Comparison of ENCODE assay signal across 8 mouse cellular contexts in genomic region chr7:116031388-116031717, GRCm38 (mm10). TPM values are rescaled to one million over a fixed set of nuclear protein-coding genes. Genes with fewer than 3 reads are reported as not detected.
DNase-seq lines count a peak whose midpoint lies in the region; ATAC-seq lines count a peak whose summit lies in the region.

No protein-coding gene starts in this region.

- H3K4me2 ChIP-seq in neural tube, embryonic 11.5 days (ENCODE audit: low read depth) = peak overlapping the region; percentile 99
- peak overlapping the region; percentile 99 for H3K4me2 ChIP-seq in forebrain, embryonic 12.5 days
- H3K4me2 ChIP-seq in limb, embryonic 15.5 days = peak overlapping the region; percentile 98
- peak overlapping the region; percentile 98 for H3K4me2 ChIP-seq in stomach, embryonic 15.5 days

- H3K27me3 ChIP-seq in neural tube, embryonic 11.5 days (ENCODE audit: control insufficient read depth, insufficient read depth, low read length) = peaks cover 15% of the 10 kb centered on the region
- H3K27me3 ChIP-seq in forebrain, embryonic 12.5 days = peaks cover 12% of the 10 kb centered on the region
- H3K27me3 ChIP-seq in limb, embryonic 15.5 days = peaks cover 28% of the 10 kb centered on the region
- peaks cover 16% of the 10 kb centered on the region for H3K27me3 ChIP-seq in stomach, embryonic 15.5 days (replicated peaks)

- no peak for DNase-seq in neural tube, embryonic 11.5 days (ENCODE audit: low spot score)
- no peak for DNase-seq in neural tube, embryonic 10.5 days (ENCODE audit: extremely low spot score, low spot score)
- no peak for DNase-seq in urinary bladder, postnatal 25 days (ENCODE audit: low spot score)
- DNase-seq in right cerebral cortex, postnatal 10 days (ENCODE audit: low spot score in 2 of 2) = no peak
- no peak for DNase-seq in left cerebral cortex, postnatal 25 days (ENCODE audit: low spot score in 2 of 2)

- intact Hi-C loops in left cerebral cortex, postnatal 25 days (cut with DNase I) = loop anchor here (5.0 kb wide), 2 partner anchors 204 to 664 kb away; no protein-coding TSS in a partner anchor

- peaks cover 18% of the 10 kb centered on the region for H3K4me1 ChIP-seq in neural tube, embryonic 11.5 days (ENCODE audit: control insufficient read depth, insufficient read depth, low read length)
- H3K4me1 ChIP-seq in forebrain, embryonic 12.5 days = peaks cover 48% of the 10 kb centered on the region
- peaks cover 28% of the 10 kb centered on the region for H3K4me1 ChIP-seq in limb, embryonic 15.5 days
- H3K4me1 ChIP-seq in stomach, embryonic 15.5 days = peaks cover 16% of the 10 kb centered on the region; the same call in 1 of the 2 replicates

- no peaks in the 10 kb centered on the region for H3K36me3 ChIP-seq in neural tube, embryonic 11.5 days (ENCODE audit: control insufficient read depth, insufficient read depth, low read length)
- no peaks in the 10 kb centered on the region for H3K36me3 ChIP-seq in forebrain, embryonic 12.5 days (replicated peaks)
- no peaks in the 10 kb centered on the region for H3K36me3 ChIP-seq in limb, embryonic 15.5 days
- H3K36me3 ChIP-seq in stomach, embryonic 15.5 days = no peaks in the 10 kb centered on the region

- H3K27ac ChIP-seq in neural tube, embryonic 11.5 days (ENCODE audit: low read depth, low read length) = peak overlapping the region; percentile 86
- peak overlapping the region; percentile 96 for H3K27ac ChIP-seq in forebrain, embryonic 12.5 days
- peak overlapping the region; percentile 92 for H3K27ac ChIP-seq in limb, embryonic 15.5 days
- peak overlapping the region; percentile 78; the same call in 1 of the 2 replicates for H3K27ac ChIP-seq in stomach, embryonic 15.5 days

- peak overlapping the region; percentile 92 for H3K9ac ChIP-seq in neural tube, embryonic 11.5 days (ENCODE audit: low read length)
- H3K9ac ChIP-seq in forebrain, embryonic 12.5 days = peak overlapping the region; percentile 97
- H3K9ac ChIP-seq in limb, embryonic 15.5 days = peak overlapping the region; percentile 72
- peak overlapping the region; percentile 68; the same call in 1 of the 2 replicates for H3K9ac ChIP-seq in stomach, embryonic 15.5 days

- peak overlapping the region; percentile 62 for H3K4me3 ChIP-seq in neural tube, embryonic 11.5 days (ENCODE audit: low read depth, low read length)
- H3K4me3 ChIP-seq in forebrain, embryonic 12.5 days (replicated peaks) = peak overlapping the region; percentile 76
- H3K4me3 ChIP-seq in limb, embryonic 15.5 days = peak overlapping the region; percentile 57
- peak overlapping the region; percentile 59 for H3K4me3 ChIP-seq in stomach, embryonic 15.5 days (replicated peaks)

- no peak for ATAC-seq in neural tube, embryonic 11.5 days (ENCODE audit: insufficient read depth, low FRiP score, low TSS enrichment)
- ATAC-seq in forebrain, embryonic 12.5 days (ENCODE audit: low FRiP score) = no peak
- ATAC-seq in limb, embryonic 15.5 days (ENCODE audit: insufficient number of reproducible peaks, low FRiP score, low TSS enrichment, low read depth) = no peak
- no peak for ATAC-seq in stomach, embryonic 15.5 days (ENCODE audit: insufficient read depth, low FRiP score, low read depth)

- no peaks in the 10 kb centered on the region for H3K9me3 ChIP-seq in neural tube, embryonic 11.5 days (ENCODE audit: control insufficient read depth, low read length)
- H3K9me3 ChIP-seq in forebrain, embryonic 12.5 days = no peaks in the 10 kb centered on the region
- no peaks in the 10 kb centered on the region for H3K9me3 ChIP-seq in limb, embryonic 15.5 days
- no peaks in the 10 kb centered on the region for H3K9me3 ChIP-seq in stomach, embryonic 15.5 days

- under 1% methylated on average over 14 of the region's 14 CpGs for WGBS in neural tube, embryonic 11.5 days
- WGBS in forebrain, embryonic 12.5 days = 0% methylated on average over 14 of the region's 14 CpGs
- under 1% methylated on average over 14 of the region's 14 CpGs for WGBS in limb, embryonic 15.5 days
- whole genome bisulfite sequencing in stomach, embryonic 15.5 days = 2% methylated on average over 14 of the region's 14 CpGs

RNA-seq across cellular contexts. Expression of gene Sox6, which starts 7.2 kb away (rescaled TPM):
- 79.3 and 82.6 TPM in 2 replicates for polyA plus RNA-seq in neural tube, embryonic 11.5 days (2014; fragmentation: Nextera tagmentation; extraction: Ambion mirVana)
- polyA plus RNA-seq in forebrain, embryonic 12.5 days (2016; fragmentation: Nextera tagmentation; extraction: Ambion mirVana) = 134 and 138 TPM in 2 replicates
- polyA plus RNA-seq in limb, embryonic 15.5 days (2015; fragmentation: Nextera tagmentation; extraction: Ambion mirVana) = 54.3 and 58.7 TPM in 2 replicates
- polyA plus RNA-seq in stomach, embryonic 15.5 days (2015; fragmentation: Nextera tagmentation; extraction: Ambion mirVana) = 36.3 and 42.4 TPM in 2 replicates
- total RNA-seq in left cerebral cortex, postnatal 25 days (2021) = 10 to 100 TPM; 25.7 to 33.0 TPM

RNA-seq across cellular contexts. Expression of gene 1110004F10Rik, which starts 7.8 kb away (rescaled TPM):
- polyA plus RNA-seq in neural tube, embryonic 11.5 days (2014; fragmentation: Nextera tagmentation; extraction: Ambion mirVana) = 338 and 365 TPM in 2 replicates
- 342 TPM in 2 replicates for polyA plus RNA-seq in forebrain, embryonic 12.5 days (2016; fragmentation: Nextera tagmentation; extraction: Ambion mirVana)
- polyA plus RNA-seq in limb, embryonic 15.5 days (2015; fragmentation: Nextera tagmentation; extraction: Ambion mirVana) = 246 and 254 TPM in 2 replicates
- 226 and 230 TPM in 2 replicates for polyA plus RNA-seq in stomach, embryonic 15.5 days (2015; fragmentation: Nextera tagmentation; extraction: Ambion mirVana)
- total RNA-seq in left cerebral cortex, postnatal 25 days (2021) = 10 to 100 TPM; 96.2 to 98.3 TPM

RNA-seq across cellular contexts. Expression of gene Gm4353, which starts 53.1 kb away (rescaled TPM):
- polyA plus RNA-seq in neural tube, embryonic 11.5 days (2014; fragmentation: Nextera tagmentation; extraction: Ambion mirVana) = 0.74 and 1.3 TPM in 2 replicates
- polyA plus RNA-seq in forebrain, embryonic 12.5 days (2016; fragmentation: Nextera tagmentation; extraction: Ambion mirVana) = 0.68 TPM in 2 replicates
- polyA plus RNA-seq in limb, embryonic 15.5 days (2015; fragmentation: Nextera tagmentation; extraction: Ambion mirVana) = 0.51 and 1.2 TPM in 2 replicates
- 0.46 and 3.0 TPM in 2 replicates for polyA plus RNA-seq in stomach, embryonic 15.5 days (2015; fragmentation: Nextera tagmentation; extraction: Ambion mirVana)
- 1 to 10 TPM; 3.8 to 4.6 TPM for total RNA-seq in left cerebral cortex, postnatal 25 days (2021)
